Mouse (Mus musculus): ENCODE data around the gene Lrrfip1. TPM values are rescaled to one million over a fixed set of nuclear protein-coding genes. Genes with fewer than 3 reads are reported as not detected.

The Lrrfip1 gene
- total RNA-seq, 1 experiment from 2014 or later, result 190 TPM

DNA sequence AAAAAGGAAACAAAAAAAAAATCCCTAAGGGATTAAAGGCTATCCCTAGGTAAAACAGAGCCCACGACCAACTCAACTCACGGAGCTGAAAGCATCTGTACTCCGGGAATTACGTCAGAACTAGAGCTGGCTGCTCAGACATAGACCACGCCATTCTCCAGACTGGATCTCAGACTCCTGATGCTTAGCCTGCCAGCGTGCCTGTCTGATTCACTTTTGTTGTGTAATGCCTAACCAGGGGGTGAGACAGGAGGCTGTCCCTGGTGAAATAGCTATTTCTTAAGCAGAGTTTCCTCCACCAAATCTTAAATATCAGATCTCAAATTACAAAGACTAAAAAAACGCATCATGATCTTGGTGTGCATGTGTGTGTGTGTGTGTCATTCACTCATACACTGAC is 89.5 kb downstream of the Lrrfip1 start:
- ATAC-seq (replicated peaks in 1 of 2; ENCODE audit: insufficient read depth in 1 of 2, low FRiP score in 2 of 2, low TSS enrichment in 1 of 2, low read depth in 1 of 2, poor library complexity in 2 of 2, severe bottlenecking in 2 of 2), result peak in 1 of 2 experiments; percentile 31; a peak in 1 of 4 replicates

DNA sequence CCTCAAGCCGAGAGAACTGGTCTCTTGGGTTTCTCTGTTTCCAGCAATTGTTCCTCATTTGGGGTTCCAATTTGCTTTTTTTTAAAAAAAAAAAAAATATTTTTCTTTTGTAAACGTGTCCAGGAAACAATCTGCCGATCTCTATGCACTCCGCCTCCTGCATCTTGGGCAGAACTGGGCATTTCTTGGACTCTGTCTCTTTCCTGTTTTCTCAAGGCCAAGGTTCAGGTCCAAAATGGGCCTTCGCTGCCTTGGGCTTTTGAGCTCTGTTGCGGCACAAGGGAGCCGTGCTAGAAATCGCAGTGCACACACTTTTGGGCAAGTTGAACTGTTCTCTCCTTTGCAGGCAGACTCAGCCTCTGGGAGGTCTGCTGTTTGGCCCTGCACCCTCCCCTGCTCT is 90.4 kb downstream of the Lrrfip1 start:
- ATAC-seq (replicated peaks in 1 of 2; ENCODE audit: insufficient read depth in 1 of 2, low FRiP score in 2 of 2, low TSS enrichment in 1 of 2, low read depth in 1 of 2, poor library complexity in 2 of 2, severe bottlenecking in 2 of 2), result no peak

DNA sequence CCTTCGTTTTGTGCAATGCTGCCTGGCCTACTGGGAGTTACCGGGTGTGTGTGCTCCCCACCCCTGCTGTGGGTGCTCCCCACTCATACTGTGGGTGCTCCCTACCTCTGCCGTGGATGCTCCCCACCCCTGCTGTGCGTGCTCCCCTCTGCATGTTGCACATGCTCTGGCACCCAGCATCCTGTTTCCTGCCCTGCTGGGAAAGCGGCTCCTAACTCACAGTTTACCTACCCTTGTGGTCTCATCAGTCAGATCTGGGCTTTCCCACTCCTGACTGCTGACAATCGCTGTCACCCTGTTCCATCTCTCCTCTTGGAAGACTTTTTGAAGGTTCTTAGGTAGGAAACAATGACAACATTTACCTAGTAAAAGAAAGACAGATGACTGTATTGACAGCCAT is 91.9 kb downstream of the Lrrfip1 start:
- no peak for ATAC-seq (replicated peaks in 1 of 2; ENCODE audit: insufficient read depth in 1 of 2, low FRiP score in 2 of 2, low TSS enrichment in 1 of 2, low read depth in 1 of 2, poor library complexity in 2 of 2, severe bottlenecking in 2 of 2)

DNA sequence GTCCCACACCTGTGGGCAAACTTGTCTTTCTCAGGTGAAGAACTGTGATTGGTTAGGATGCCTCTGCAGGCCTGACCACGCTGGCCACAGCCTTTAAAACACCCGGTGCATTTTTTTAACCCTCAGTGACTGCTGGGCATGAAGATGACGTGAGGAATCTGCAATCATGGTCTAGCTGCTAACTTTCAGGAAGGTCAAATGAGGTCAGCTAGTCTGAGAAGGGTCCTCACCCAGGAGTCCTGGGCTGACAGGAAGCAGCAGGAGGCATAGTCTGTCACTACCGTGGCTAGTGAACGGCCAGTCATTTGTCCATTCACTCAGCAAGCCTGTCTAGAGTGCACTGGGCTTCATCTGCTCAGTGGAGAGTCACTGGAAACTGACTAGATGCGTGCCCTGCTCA is 93.9 kb downstream of the Lrrfip1 start:
- peak in 1 of 2 experiments; percentile 29; a peak in 1 of 4 replicates for ATAC-seq (replicated peaks in 1 of 2; ENCODE audit: insufficient read depth in 1 of 2, low FRiP score in 2 of 2, low TSS enrichment in 1 of 2, low read depth in 1 of 2, poor library complexity in 2 of 2, severe bottlenecking in 2 of 2)

DNA sequence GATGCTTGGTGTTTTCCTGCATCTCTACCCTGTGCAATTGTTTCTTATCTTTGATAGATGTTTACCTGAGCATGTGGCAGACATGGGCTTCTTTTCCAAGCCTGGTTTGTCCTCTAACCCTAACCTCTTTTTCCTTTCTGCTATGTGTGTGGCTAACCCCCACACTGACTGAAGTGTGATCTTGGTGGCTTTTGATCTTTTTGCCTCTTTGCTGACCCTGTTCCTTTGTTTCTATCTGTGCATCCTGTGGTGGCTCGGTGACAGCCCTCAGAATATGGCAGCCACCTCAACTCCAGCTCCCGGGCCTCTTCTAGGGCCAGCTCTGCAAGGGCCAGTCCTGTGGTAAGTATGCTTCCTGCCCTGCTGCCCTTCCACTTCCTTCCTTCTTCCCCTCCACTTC is 94.8 kb downstream of the Lrrfip1 start:
- peak in 1 of 2 experiments; percentile 25; a peak in 1 of 4 replicates for ATAC-seq (replicated peaks in 1 of 2; ENCODE audit: insufficient read depth in 1 of 2, low FRiP score in 2 of 2, low TSS enrichment in 1 of 2, low read depth in 1 of 2, poor library complexity in 2 of 2, severe bottlenecking in 2 of 2)

DNA sequence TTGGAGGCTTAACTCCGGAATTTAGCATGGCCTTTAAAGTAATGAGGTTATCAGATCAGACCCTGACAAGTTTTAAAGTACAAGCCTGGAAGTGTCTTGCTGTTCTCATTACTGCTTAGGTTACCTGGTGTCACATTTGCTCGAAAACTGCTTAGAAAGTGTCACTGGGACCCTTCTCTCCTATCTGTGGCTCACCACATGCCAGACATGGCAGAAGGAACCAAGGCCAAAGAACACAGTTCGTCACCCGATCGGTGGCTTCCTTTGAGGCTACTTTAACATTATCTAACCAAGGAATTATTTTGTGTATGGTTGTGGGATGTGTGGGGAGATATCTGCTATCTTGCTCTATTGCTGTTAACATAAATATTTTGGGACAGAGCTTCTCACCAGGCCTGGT is 95.5 kb downstream of the Lrrfip1 start:
- no peak for ATAC-seq (replicated peaks in 1 of 2; ENCODE audit: insufficient read depth in 1 of 2, low FRiP score in 2 of 2, low TSS enrichment in 1 of 2, low read depth in 1 of 2, poor library complexity in 2 of 2, severe bottlenecking in 2 of 2)

DNA sequence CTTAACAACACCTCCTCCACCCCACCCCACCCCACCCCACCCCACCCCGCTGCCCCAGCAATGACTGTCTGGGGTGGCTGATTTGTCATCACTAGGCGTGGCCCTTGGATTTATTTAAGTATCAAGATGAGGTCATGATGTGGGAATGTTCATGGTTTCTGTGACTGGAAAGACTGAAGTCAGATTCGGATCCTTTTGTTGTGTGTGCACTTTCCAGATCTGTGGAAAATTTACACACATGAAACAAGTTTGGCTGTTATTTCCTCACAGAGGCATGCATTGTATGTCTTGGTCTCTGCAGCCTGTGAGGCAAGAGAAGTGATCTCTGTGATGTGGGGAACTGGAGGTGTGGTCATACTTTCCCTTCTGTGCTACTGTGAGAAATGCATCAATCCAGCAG is 96.7 kb downstream of the Lrrfip1 start:
- ATAC-seq (replicated peaks in 1 of 2; ENCODE audit: insufficient read depth in 1 of 2, low FRiP score in 2 of 2, low TSS enrichment in 1 of 2, low read depth in 1 of 2, poor library complexity in 2 of 2, severe bottlenecking in 2 of 2), result no peak; a peak in 1 of 4 replicates

DNA sequence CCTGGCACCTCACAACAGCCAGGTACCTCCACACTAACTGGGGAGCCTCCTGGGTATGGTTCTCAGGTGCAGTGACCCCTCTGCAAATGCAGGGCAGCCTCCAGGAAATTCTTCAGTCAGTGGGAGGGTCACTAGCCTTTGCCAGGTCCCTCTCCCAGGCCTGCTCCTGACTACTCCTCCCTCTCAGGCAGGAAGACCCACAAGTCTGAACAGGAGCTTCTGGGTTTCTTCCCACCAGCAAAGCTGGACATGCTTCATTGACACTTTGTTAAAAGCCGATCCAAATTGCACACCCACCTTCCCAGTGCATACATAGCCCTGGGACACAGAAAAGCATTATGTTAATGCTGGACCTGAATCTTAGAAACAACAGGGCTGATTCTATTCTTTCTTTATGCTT is 97.3 kb downstream of the Lrrfip1 start:
- ATAC-seq (replicated peaks in 1 of 2; ENCODE audit: insufficient read depth in 1 of 2, low FRiP score in 2 of 2, low TSS enrichment in 1 of 2, low read depth in 1 of 2, poor library complexity in 2 of 2, severe bottlenecking in 2 of 2), result no peak

DNA sequence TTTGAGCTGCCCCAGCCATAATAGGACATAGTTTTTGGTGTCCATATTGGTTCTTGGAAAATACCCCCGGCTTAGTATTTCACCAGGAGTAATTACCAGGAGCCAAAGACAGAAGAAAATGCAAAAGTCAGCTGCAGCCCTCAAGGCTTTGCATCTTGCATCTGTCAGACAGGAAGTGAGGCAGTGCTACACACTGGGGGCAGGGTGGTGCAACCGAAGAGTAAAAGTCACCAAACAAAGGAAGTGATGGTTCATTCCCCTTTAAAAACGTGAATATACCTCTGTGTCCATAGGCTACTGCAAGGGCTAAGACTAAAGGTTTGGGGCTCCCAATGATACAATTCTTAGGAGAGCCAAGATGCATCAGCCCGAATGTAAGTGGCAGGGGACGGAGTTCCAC is 98.0 kb downstream of the Lrrfip1 start:
- no peak for ATAC-seq (replicated peaks in 1 of 2; ENCODE audit: insufficient read depth in 1 of 2, low FRiP score in 2 of 2, low TSS enrichment in 1 of 2, low read depth in 1 of 2, poor library complexity in 2 of 2, severe bottlenecking in 2 of 2)

DNA sequence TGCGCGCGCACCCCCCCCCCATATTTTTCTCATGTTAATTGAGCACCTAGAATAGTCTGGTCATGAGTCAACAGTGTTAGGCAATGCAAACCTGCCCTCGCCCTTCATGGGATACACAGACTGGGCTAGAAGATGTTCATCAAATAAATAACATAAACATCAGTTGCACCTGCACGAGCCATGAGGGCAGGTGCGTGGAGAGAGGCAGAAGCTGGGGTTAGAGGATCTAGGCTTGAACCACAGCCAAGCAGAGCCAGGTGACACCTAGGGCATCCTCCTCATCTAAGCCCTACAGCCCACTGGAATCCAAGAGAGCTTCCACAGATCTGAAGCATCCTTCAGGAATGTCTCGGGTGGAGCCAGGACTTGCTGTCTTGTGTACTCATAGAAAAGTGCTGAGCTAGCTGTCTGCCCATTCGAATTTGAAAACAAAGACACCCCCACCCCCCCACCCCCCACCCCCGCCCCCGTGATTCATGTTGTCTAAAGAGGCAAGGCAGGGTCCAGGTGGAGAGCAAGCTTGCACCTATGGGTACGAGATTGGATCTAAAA is 98.8 kb downstream of the Lrrfip1 start:
- no peak for ATAC-seq (replicated peaks in 1 of 2; ENCODE audit: insufficient read depth in 1 of 2, low FRiP score in 2 of 2, low TSS enrichment in 1 of 2, low read depth in 1 of 2, poor library complexity in 2 of 2, severe bottlenecking in 2 of 2)

DNA sequence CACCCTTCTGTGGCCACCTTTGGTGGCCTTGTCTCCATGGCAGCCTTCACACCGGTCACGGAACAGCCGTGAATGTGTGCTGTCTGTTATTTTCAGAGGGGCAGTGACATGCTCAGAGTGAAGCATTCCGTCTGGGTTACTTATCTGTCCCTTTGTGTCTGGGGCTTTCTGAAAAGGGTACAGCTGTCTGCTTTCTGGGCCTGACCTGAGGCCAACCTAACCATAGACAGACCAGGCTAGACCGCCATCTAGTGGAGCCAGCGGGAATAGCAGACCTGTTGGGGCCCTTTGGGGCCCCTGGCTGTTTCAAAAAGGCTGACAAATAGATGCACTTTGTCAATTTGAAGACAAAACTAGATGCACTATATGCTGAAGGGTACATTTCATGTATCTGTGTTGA is 100.3 kb downstream of the Lrrfip1 start:
- ATAC-seq (replicated peaks in 1 of 2; ENCODE audit: insufficient read depth in 1 of 2, low FRiP score in 2 of 2, low TSS enrichment in 1 of 2, low read depth in 1 of 2, poor library complexity in 2 of 2, severe bottlenecking in 2 of 2), result peak; percentile 63 to 64

DNA sequence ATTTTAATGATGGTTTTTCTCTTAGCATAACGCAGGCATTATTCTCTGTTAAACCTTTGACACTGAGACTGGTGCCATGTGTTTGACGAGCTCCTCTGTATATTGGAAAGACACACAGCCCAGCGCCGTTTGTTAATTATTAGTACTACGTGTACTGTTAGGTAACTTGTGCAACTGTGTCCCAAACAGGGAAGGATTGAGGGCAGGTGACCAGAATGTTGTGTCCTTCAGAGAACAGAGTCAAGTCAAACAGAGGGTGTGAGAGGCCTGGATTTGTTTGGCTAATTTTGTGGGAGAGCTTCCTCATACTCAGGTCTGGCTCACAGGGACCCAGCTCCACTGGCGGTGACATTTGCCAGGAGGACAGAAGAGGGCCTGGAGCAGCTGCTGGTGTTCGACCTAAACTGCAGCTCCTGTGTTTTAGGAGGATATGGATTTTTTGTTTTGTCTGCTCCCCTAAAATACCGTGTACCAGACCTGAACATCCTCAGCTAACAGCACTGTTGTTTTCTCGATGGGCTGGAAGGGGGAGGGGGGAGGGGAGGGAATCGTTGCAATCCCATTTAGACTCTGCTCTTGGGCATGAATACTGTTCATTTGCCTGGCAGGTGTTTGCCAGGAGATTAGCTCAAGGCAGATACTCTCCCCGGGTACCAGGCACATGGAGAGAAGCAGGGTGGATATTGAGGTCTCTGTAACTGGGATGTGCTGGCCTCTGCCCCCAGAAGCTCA is 103.3 kb downstream of the Lrrfip1 start:
- ATAC-seq (replicated peaks in 1 of 2; ENCODE audit: insufficient read depth in 1 of 2, low FRiP score in 2 of 2, low TSS enrichment in 1 of 2, low read depth in 1 of 2, poor library complexity in 2 of 2, severe bottlenecking in 2 of 2), result no peak

DNA sequence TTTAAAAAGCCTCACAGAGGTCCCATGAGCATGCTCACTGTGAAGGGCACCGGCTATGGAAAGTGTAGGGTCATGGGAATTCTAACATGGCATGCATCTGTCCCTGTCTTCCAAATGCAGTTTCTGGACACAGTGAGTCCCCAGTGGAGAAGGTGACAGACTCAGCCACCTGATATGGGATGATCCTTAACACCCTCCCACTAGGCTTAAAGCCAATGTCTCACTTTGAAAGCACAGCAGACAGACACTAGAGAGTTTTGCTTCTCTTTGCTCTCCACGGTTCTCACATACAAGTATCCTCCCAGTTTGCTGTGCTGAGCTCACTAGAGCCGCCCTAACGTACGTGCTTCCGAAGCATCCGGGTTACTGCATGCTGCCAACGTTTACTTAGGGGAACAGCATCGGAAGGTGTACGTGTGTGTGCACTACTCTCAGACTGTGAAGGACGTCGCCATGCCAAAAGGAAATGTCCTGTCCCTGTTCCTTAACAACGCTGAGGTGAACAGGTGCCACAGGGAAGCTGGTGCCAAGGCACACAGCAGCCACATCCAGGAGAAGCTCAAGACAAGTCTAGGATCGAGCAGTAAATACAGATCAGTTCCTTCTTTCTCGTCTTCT is 104.9 kb downstream of the Lrrfip1 start:
- no peak for ATAC-seq (replicated peaks in 1 of 2; ENCODE audit: insufficient read depth in 1 of 2, low FRiP score in 2 of 2, low TSS enrichment in 1 of 2, low read depth in 1 of 2, poor library complexity in 2 of 2, severe bottlenecking in 2 of 2)

DNA sequence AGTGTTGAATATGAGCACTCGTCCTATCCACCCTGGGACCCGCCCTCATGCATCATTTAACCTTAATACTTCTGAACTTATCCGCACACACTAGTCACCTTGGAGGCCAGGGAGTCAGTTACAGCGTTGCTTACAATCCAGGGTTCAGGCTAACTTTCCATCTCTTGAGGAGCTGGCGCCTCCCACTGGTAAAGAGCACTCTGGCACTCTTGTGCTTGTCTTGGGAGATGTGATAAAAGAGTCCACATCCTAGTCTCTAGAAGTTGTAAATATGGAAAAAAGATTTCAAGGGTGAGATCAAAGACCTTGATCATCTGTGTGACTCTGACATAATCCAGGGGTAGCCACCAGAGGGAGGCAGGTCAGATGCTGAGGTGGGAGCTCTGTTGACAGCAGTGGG is 109.0 kb downstream of the Lrrfip1 start:
- no peak for ATAC-seq (replicated peaks in 1 of 2; ENCODE audit: insufficient read depth in 1 of 2, low FRiP score in 2 of 2, low TSS enrichment in 1 of 2, low read depth in 1 of 2, poor library complexity in 2 of 2, severe bottlenecking in 2 of 2)

DNA sequence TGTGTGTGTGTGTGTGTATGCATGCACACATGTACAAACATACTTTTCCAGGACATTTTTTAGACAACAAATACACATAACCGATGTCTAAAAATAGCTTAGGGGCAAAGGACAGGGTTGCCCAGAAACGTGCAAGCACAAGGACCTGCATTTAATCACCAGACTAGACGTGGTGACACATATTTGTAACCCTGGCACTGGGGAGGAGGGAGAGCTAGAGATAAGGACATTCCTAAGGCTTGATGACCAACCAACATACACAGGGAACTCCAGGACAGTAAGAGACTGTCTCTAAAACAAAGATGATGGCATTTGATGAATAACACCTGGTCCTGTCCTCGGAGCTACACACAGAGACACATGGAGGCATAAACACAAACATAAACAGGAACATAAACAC is 110.8 kb downstream of the Lrrfip1 start:
- no peak for ATAC-seq (replicated peaks in 1 of 2; ENCODE audit: insufficient read depth in 1 of 2, low FRiP score in 2 of 2, low TSS enrichment in 1 of 2, low read depth in 1 of 2, poor library complexity in 2 of 2, severe bottlenecking in 2 of 2)

DNA sequence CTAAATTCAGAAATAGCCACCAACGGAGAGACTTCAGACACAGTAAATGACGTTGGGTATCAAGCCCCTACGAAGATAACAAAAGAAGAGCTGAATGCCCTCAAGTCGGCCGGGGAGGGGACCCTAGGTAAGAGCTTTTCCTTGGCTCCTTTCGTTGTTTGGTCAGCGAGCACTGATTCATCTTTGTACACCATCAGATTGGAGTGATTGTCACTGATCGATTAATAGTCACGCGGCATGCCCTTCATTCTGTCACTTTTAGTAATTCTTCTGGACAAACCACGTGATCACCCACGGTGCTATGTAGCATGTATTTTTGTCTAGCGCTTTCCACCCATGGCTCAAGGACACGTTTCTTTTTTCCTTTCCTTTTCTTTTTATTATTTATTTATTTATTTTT is 113.6 kb downstream of the Lrrfip1 start:
- no peak for ATAC-seq (replicated peaks in 1 of 2; ENCODE audit: insufficient read depth in 1 of 2, low FRiP score in 2 of 2, low TSS enrichment in 1 of 2, low read depth in 1 of 2, poor library complexity in 2 of 2, severe bottlenecking in 2 of 2)

DNA sequence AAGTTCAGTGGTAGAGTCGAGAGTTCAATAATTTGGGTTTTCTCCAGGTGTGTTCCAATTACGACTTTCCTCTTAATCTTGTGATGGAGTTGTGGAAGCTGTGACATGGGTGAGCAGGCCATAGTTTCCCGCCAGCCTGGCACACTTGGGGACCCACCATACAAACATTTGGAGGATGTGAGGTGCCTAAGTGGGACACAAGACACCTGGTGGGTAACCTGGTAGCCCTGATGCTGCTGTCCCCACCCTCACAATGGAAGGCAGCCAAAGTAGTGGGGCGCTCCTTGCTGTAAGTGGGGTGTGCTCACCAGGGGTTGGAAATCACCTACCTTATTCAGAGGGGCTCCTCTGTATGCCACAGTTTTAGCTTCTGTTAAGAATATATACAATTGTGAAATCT is 114.1 kb downstream of the Lrrfip1 start:
- ATAC-seq (replicated peaks in 1 of 2; ENCODE audit: insufficient read depth in 1 of 2, low FRiP score in 2 of 2, low TSS enrichment in 1 of 2, low read depth in 1 of 2, poor library complexity in 2 of 2, severe bottlenecking in 2 of 2), result no peak

DNA sequence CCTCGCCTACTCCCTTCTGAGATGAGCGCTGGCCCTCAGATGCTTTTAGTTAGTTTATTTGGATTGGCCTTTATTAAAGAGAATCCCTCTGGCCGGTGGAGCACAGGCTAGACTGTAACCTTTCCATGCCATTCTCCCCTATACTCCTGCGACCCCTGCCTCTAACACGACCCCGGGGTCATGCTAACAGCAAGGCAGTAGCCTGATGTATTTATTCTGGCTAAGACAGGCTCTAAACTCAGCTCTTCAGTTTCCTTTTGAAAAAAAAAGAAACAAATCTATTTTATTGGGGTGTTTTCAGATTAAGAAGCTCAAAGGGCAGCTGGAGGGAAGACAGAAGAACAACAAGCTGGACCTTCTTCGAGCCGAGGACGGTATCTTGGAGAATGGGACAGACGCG is 123.6 kb downstream of the Lrrfip1 start:
- no peak for ATAC-seq (replicated peaks in 1 of 2; ENCODE audit: insufficient read depth in 1 of 2, low FRiP score in 2 of 2, low TSS enrichment in 1 of 2, low read depth in 1 of 2, poor library complexity in 2 of 2, severe bottlenecking in 2 of 2)

DNA sequence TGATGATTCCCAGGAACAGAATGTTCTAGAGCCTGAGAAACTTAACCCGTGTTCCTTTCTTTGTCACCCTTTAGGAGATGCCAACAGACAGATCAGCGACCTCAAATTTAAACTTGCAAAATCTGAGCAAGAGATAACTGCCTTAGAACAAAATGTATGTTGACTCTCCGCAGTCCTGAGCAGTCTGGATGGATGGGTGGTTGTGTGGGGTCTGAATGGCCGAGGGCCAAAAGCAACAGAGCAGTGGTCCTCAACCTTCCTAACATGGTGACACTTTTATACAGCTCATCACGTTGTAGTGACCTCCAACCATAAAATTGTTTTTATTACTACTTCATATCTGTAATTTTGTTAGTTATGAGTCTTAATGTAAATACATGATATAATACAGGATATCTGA is 124.5 kb downstream of the Lrrfip1 start:
- ATAC-seq (replicated peaks in 1 of 2; ENCODE audit: insufficient read depth in 1 of 2, low FRiP score in 2 of 2, low TSS enrichment in 1 of 2, low read depth in 1 of 2, poor library complexity in 2 of 2, severe bottlenecking in 2 of 2), result no peak

Measured in hematopoietic stem cell, adult 5-6 weeks (primary cell).